Mouse (Mus musculus) heart, embryonic 15.5 days (tissue): Measurements from ENCODE around the gene Nipsnap1. TPM values are rescaled to one million over a fixed set of nuclear protein-coding genes. Genes with fewer than 3 reads are reported as not detected.
A peak's percentile ranks its signal among the peaks of the same experiment; 100 is the strongest.

ENCODE experiments used
- ATAC-seq: fragments of 200-750 bp; cut with Nextera tagmentation; replicated peaks from 2 replicates; pipeline ENCODE4 v1.8.0; 2017; ENCODE audit warnings: low read depth, moderate TSS enrichment; ENCODE audit not compliant: insufficient number of reproducible peaks, insufficient read depth, low FRiP score
- H3K27ac ChIP-seq: fragments of 300-500 bp; sonication (generic); 2 replicates; pipeline ENCODE4 v1.5.1; 2015; ENCODE audit warnings: mild to moderate bottlenecking, inconsistent platforms
- H3K27me3 ChIP-seq: fragments of 300-500 bp; sonication (generic); 2 replicates; pipeline ENCODE4 v1.6.1; 2015; ENCODE audit warnings: inconsistent platforms
- H3K36me3 ChIP-seq: fragments of 300-500 bp; sonication (generic); 2 replicates; pipeline ENCODE4 v1.6.1; 2015; ENCODE audit warnings: mild to moderate bottlenecking, inconsistent platforms
- H3K4me1 ChIP-seq: fragments of 300-500 bp; sonication (generic); replicated peaks from 2 replicates; pipeline ENCODE4 v1.6.1; 2015; ENCODE audit warnings: inconsistent platforms
- H3K4me2 ChIP-seq: fragments of 300-500 bp; sonication (generic); 2 replicates; pipeline ENCODE4 v1.6.1; 2015; ENCODE audit warnings: inconsistent platforms, mild to moderate bottlenecking, moderate library complexity
- H3K4me3 ChIP-seq: fragments of 300-500 bp; sonication (generic); 2 replicates; pipeline ENCODE4 v1.5.1; 2015; ENCODE audit warnings: mild to moderate bottlenecking, inconsistent platforms
- H3K9ac ChIP-seq: fragments of 300-500 bp; sonication (generic); 2 replicates; pipeline ENCODE4 v1.6.1; 2015; ENCODE audit warnings: mild to moderate bottlenecking, inconsistent platforms
- H3K9me3 ChIP-seq: fragments of 300-500 bp; sonication (generic); replicated peaks from 2 replicates; pipeline ENCODE4 v1.6.1; 2016; ENCODE audit warnings: inconsistent platforms
- WGBS: fragments of 180-500 bp; shearing (Covaris S2); methylation state at CpG from one replicate; pipeline ENCODE4 v1.1.7; 2015; ENCODE audit warnings: mixed read lengths; 5-methylcytosine and 5-hydroxymethylcytosine counted together
- polyA plus RNA-seq: library from polyadenylated mRNA; unstranded; fragments of >200 nt; fragmentation: Nextera tagmentation; extraction: Ambion mirVana; gene quantifications from 2 replicates; pipeline ENCODE4 v1.2.1, GENCODE M21; 2015

The Nipsnap1 gene
- 20.7 and 29.3 TPM in 2 replicates for polyA plus RNA-seq

DNA sequence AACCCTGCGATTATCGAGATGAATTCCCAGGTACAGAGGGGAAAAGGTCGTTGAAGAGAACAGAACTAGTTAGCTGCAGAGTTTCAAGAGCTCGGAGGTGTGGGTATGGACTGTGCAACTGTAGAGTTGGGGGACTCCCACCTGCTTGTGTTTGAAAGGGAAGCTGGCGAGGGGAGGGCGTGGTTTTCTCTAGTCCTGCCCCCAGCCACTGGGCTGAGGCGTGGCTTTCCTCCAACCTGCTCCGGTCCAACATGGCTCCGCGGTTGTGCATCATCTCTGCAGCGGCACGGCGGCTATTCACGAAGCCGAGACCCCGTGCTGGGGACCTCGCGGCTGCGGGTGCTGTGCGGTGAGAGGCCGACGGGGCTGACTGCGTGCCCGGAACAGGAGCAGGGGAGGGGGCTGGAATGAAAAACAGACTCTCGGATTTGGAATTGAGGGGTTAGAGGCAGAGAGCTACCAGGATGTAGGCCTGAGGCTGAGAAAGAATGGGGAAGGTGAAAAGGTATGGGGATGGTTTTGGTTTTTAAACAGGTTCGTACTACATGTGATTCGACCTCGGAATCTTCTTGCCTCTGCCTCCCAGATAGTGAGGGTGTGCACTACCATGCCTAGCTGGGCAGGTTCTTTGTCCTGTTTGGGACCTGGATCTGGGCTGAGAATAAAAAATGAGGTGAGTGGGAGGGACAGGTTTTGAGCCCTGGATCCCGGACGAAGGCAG, at the start of gene Nipsnap1:
Nipsnap1 (plus strand) TSS at position 197 of the 721 bp plus-strand sequence.
- ATAC-seq = peak; percentile 75
- Histone ChIP-seq H3K4me3 (peak within 1 kb of the TSS; percentile 70), H3K9me3 (no peaks in the 10 kb centered on the region), H3K4me2 (peak within 1 kb of the TSS; percentile 92), H3K27me3 (no peaks in the 10 kb centered on the region), H3K27ac (0 out of 2 replicates have a peak within 1 kb of the TSS, but pooled peaks have one; percentile 15), H3K36me3 (no peaks in the 10 kb centered on the region), H3K4me1 (peaks cover 12% of the 10 kb centered on the region), H3K9ac (peak within 1 kb of the TSS; percentile 62)
- 2% methylated on average over 30 of the region's 30 CpGs for WGBS

- Histone ChIP-seq H3K4me2 (no peak overlapping the region), H3K36me3 (no peaks in the 10 kb centered on the region), H3K27ac (no peak overlapping the region), H3K4me3 (no peak overlapping the region), H3K9ac (no peak overlapping the region), H3K9me3 (no peaks in the 10 kb centered on the region), H3K4me1 (0 out of 2 replicates have a peak, but pooled peaks cover 3% of the 10 kb centered on the region), H3K27me3 (no peaks in the 10 kb centered on the region)
- WGBS = 88% methylated on average over 3 of the region's 3 CpGs
- no peak for ATAC-seq
These were observed 47.5 kb upstream of the Nipsnap1 start for GRCm38 (mm10) chr11:4826152-4826778.

DNA sequence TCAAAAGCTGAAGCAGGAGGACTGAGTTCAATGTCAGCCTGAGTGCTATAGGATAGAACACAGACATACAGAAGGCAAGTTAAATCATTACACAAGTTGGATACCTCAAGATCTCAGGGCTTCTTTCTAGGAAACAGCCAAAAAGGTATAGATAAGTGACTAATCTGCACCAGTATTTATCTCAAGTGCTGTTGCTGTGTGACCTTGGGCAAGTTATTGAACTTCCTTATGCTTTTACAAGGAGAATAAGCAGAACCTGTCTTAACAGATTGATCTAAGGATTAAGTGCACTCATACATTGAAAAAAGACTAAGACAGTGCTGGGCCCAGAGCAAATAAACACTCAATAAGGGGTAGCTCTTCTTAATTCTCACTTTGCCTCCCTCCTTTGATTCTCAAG, 46.4 kb upstream of the Nipsnap1 start:
- no peaks in the 10 kb centered on the region for H3K9me3 ChIP-seq
- H3K36me3 ChIP-seq = no peaks in the 10 kb centered on the region
- 0 out of 2 replicates have a peak, but pooled peaks cover 3% of the 10 kb centered on the region for H3K4me1 ChIP-seq
- no peak overlapping the region for H3K4me2 ChIP-seq
- no peak overlapping the region for H3K4me3 ChIP-seq
- no peak overlapping the region for H3K9ac ChIP-seq
- ATAC-seq = no peak
- H3K27me3 ChIP-seq = no peaks in the 10 kb centered on the region
- H3K27ac ChIP-seq = no peak overlapping the region

DNA sequence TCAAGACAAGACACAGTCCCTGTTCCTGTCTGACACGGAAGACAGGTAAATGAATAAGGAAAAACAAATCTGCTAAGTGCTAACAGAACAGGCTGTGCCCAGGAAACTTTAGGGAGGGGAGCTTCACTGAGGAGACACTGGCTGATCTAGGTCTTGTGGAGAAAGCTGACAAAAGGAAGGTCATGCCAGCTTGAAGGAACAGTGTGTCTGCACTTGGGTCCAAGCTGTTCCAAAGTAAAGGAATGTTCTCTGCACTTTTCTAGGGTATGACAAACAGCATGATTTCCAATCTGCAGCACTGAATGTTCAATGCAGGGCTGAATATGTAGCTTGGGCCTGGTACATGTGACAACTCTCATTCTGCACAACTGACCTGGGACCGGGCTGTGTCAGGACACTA, 45.8 kb upstream of the Nipsnap1 start:
- Histone ChIP-seq H3K9me3 (no peaks in the 10 kb centered on the region), H3K4me1 (0 out of 2 replicates have a peak, but pooled peaks cover 3% of the 10 kb centered on the region), H3K27me3 (no peaks in the 10 kb centered on the region), H3K36me3 (no peaks in the 10 kb centered on the region), H3K9ac (no peak overlapping the region), H3K4me2 (no peak overlapping the region), H3K27ac (no peak overlapping the region), H3K4me3 (no peak overlapping the region)
- WGBS = 72% methylated on average over 2 of the region's 2 CpGs
- no peak for ATAC-seq

- Histone ChIP-seq H3K9me3 (no peaks in the 10 kb centered on the region), H3K27me3 (no peaks in the 10 kb centered on the region), H3K4me1 (peaks cover 3% of the 10 kb centered on the region; the same call in 1 of the 2 replicates), H3K27ac (no peak overlapping the region), H3K9ac (no peak overlapping the region), H3K4me3 (no peak overlapping the region), H3K36me3 (no peaks in the 10 kb centered on the region), H3K4me2 (no peak overlapping the region)
- ATAC-seq = no peak
These were observed 42.7 kb upstream of the Nipsnap1 start for GRCm38 (mm10) chr11:4831066-4831465.

DNA sequence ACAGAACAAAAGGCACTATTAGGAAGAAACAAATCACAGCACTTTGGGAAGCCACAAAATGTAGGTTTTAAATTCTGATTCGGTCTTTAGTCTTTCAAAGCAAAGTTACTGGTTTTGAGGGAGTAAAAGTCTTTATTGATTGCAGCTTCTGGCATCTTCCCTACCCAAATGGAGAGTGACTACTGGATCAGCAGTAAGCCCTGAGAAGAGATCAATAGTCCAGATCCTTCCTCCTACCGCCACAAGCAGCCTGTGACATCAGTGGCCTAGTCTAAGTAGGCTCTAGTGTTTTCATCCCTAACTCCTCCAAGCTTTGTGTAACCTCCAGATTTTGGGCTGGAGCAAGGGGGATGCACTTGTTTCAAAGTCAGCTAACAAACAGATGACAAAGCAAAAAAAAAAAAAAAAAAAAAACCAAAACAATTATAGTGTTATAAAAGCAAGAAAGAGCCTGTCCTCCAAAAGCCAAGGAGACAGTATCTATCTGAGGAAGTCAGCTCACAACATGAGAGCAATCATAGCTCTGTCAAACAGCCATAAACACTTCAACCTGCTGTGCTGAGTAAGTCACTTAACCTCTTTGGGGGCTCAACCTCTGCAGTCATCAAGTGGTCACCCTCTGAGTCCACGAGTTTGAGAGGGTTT, 40.3 kb upstream of the Nipsnap1 start:
- Histone ChIP-seq H3K9me3 (no peaks in the 10 kb centered on the region), H3K27me3 (no peaks in the 10 kb centered on the region), H3K9ac (no peak overlapping the region), H3K36me3 (no peaks in the 10 kb centered on the region), H3K27ac (no peak overlapping the region), H3K4me2 (no peak overlapping the region), H3K4me1 (peaks cover 10% of the 10 kb centered on the region), H3K4me3 (no peak overlapping the region)
- ATAC-seq = no peak
- 73% methylated on average over 3 of the region's 3 CpGs for WGBS

DNA sequence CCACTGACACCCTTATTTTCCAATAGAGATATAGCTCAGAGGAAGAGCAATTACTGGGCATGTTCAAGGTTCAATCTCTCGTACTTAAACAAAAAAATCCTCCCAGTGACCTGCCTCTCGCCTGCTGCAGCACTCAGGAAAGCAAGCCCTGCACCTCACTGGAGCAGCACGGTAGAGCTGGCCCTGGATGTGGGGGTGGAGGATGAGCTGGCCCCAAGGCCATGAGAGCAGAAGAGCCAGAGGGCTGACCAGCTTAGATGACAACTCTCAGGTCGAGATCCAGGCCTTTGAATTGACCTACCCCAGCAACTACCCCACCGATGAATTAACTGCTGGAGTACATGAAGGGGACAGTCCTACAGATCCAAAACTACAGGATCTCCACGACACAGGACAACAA, 38.3 kb upstream of the Nipsnap1 start:
- no peaks in the 10 kb centered on the region for H3K9me3 ChIP-seq
- H3K27ac ChIP-seq = no peak overlapping the region
- no peak overlapping the region for H3K9ac ChIP-seq
- WGBS = 74% methylated on average over 6 of the region's 6 CpGs
- no peaks in the 10 kb centered on the region for H3K36me3 ChIP-seq
- H3K27me3 ChIP-seq = no peaks in the 10 kb centered on the region
- no peak overlapping the region for H3K4me3 ChIP-seq
- no peak overlapping the region for H3K4me2 ChIP-seq
- peaks cover 7% of the 10 kb centered on the region for H3K4me1 ChIP-seq
- no peak for ATAC-seq

GRCm38 (mm10) chr11:4836755-4837154, 37.0 kb upstream of the Nipsnap1 start:
- no peak overlapping the region for H3K27ac ChIP-seq
- H3K4me1 ChIP-seq = peaks cover 7% of the 10 kb centered on the region
- no peak overlapping the region for H3K4me3 ChIP-seq
- ATAC-seq = 0 out of 2 replicates have a peak, but pooled peaks have one; percentile 50
- H3K4me2 ChIP-seq = no peak overlapping the region
- H3K9me3 ChIP-seq = no peaks in the 10 kb centered on the region
- H3K27me3 ChIP-seq = no peaks in the 10 kb centered on the region
- H3K9ac ChIP-seq = no peak overlapping the region
- H3K36me3 ChIP-seq = no peaks in the 10 kb centered on the region
- 48% methylated on average over 6 of the region's 6 CpGs for WGBS

- no peaks in the 10 kb centered on the region for H3K9me3 ChIP-seq
- no peak overlapping the region for H3K4me2 ChIP-seq
- no peak overlapping the region for H3K27ac ChIP-seq
- no peak overlapping the region for H3K4me3 ChIP-seq
- 59% methylated on average over 5 of the region's 5 CpGs for WGBS
- H3K27me3 ChIP-seq = no peaks in the 10 kb centered on the region
- no peaks in the 10 kb centered on the region for H3K36me3 ChIP-seq
- H3K9ac ChIP-seq = no peak overlapping the region
- H3K4me1 ChIP-seq = peaks cover 7% of the 10 kb centered on the region
- no peak for ATAC-seq
These were observed 36.4 kb upstream of the Nipsnap1 start for GRCm38 (mm10) chr11:4837342-4837741.

DNA sequence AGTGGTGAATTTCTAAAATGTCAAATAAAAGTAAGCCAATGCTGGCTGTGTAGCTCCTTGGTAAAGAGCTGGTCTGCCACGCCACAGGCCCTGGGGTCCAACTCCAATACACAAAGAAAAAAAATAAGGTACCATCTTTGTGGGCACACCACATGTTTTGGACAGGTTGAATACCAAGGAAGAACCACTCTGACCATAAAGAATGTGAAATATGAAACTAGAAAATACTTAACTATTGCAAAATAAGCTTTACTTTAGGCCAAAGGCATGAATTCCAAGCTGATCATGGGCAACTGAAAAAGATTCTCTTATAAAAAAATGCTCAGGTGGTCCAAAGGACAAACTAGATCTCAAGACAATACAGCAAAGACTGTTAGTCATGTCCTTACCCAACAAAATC, 35.5 kb upstream of the Nipsnap1 start:
- Histone ChIP-seq H3K36me3 (no peaks in the 10 kb centered on the region), H3K4me1 (peaks cover 7% of the 10 kb centered on the region), H3K27me3 (no peaks in the 10 kb centered on the region), H3K27ac (no peak overlapping the region), H3K9me3 (no peaks in the 10 kb centered on the region), H3K4me3 (no peak overlapping the region), H3K4me2 (no peak overlapping the region), H3K9ac (no peak overlapping the region)
- ATAC-seq = no peak
- WGBS = 80% methylated on average over 1 of the region's 1 CpGs

- Histone ChIP-seq H3K27me3 (no peaks in the 10 kb centered on the region), H3K9ac (no peak overlapping the region), H3K4me1 (peaks cover 7% of the 10 kb centered on the region), H3K4me3 (no peak overlapping the region), H3K4me2 (no peak overlapping the region), H3K27ac (no peak overlapping the region), H3K9me3 (no peaks in the 10 kb centered on the region), H3K36me3 (no peaks in the 10 kb centered on the region)
- no peak for ATAC-seq
- WGBS = 79% methylated on average over 3 of the region's 3 CpGs
These were observed 32.7 kb upstream of the Nipsnap1 start for GRCm38 (mm10) chr11:4840942-4841526.
